Mouse (Mus musculus): Measurements from ENCODE around the gene Pcsk6. TPM values are rescaled to one million over a fixed set of nuclear protein-coding genes. Genes with fewer than 3 reads are reported as not detected.

Gene Pcsk6
- polyA plus RNA-seq, 1 experiment: 4.6 TPM

DNA sequence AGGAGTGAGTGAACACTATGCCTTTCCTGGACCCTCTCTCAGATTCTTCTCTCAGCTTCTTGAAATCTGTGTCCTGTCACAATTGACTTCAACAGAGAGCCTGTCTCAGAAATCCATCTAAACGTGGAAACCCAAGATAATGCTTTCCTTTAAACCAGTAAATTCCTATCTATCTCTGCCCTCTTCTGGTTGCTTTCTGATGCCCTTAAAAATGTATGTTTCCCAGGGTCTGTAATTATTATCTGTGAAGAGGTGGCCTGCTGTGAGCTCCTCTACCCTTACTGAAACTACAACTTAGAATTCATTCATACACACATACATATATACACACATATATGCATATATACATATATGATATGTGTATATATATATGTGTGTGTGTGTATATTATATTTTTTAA, 73.7 kb downstream of the Pcsk6 start:
- H3K27ac ChIP-seq (ENCODE audit: control insufficient read depth, insufficient read depth, low read depth, low read length): no peak overlapping the region

GRCm38 (mm10) chr7:65940988-65941387, 79.5 kb downstream of the Pcsk6 start:
- H3K4me1 ChIP-seq (ENCODE audit: control insufficient read depth, insufficient read depth, low read length): no peaks in the 10 kb centered on the region
- no peaks in the 10 kb centered on the region for H3K27me3 ChIP-seq (ENCODE audit: control insufficient read depth, insufficient read depth, low read length)
- H3K27ac ChIP-seq (ENCODE audit: control insufficient read depth, insufficient read depth, low read depth, low read length): no peak overlapping the region
- no peaks in the 10 kb centered on the region for H3K36me3 ChIP-seq (ENCODE audit: control insufficient read depth, insufficient read depth, low read length)
- H3K4me3 ChIP-seq (ENCODE audit: control insufficient read depth, low read depth, low read length): no peak overlapping the region
- TF ChIP-seq POLR2A (IDR thresholded peaks at IDR 0.05; ENCODE audit: control insufficient read depth, low read depth, low read length): no peak
- no peak for TF ChIP-seq CTCF (IDR thresholded peaks at IDR 0.05; ENCODE audit: control insufficient read depth, insufficient read depth, insufficient replicate concordance, low read depth, low read length)

More for the DNA sequence above, 73.7 kb downstream of the Pcsk6 start:
- no peak overlapping the region for H3K4me3 ChIP-seq (ENCODE audit: control insufficient read depth, low read depth, low read length)
- H3K27me3 ChIP-seq (ENCODE audit: control insufficient read depth, insufficient read depth, low read length): no peaks in the 10 kb centered on the region
- TF ChIP-seq CTCF (IDR thresholded peaks at IDR 0.05; ENCODE audit: control insufficient read depth, insufficient read depth, insufficient replicate concordance, low read depth, low read length) (no peak), POLR2A (IDR thresholded peaks at IDR 0.05; ENCODE audit: control insufficient read depth, low read depth, low read length) (no peak)
- H3K36me3 ChIP-seq (ENCODE audit: control insufficient read depth, insufficient read depth, low read length): no peaks in the 10 kb centered on the region
- H3K4me1 ChIP-seq (ENCODE audit: control insufficient read depth, insufficient read depth, low read length): no peaks in the 10 kb centered on the region

DNA sequence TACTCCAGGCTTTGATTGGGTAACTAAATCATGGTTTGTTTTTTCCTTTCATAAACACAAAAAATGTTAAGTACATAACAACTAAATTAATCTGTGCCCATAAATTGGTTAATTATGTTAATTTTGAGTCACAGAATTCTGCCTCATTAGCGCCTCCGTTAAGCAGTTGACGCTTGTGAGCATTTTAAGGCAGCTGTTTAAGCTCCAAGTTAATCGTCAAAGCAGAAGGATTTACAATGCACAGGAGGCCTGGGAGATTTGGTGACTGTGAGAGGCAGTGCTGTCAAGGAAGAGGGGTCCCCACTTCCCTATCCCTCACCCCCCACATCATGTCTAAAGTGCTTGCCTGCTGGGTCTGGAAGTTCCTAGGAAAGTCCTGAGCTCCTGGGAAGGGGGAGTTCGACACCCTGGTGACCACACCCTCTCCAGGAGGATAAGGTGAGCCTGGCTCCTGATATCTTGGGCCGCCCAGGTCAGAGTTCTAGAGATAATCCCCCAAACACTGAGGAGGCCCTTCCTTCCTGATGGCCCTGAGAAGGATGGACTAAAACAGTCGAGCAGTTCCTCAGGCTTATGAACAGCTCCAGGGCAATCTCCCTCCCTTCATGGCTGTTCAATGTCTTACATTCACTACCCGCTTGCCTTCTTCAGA, 83.9 kb downstream of the Pcsk6 start:
- TF ChIP-seq POLR2A (IDR thresholded peaks at IDR 0.05; ENCODE audit: control insufficient read depth, low read depth, low read length): no peak
- TF ChIP-seq CTCF (IDR thresholded peaks at IDR 0.05; ENCODE audit: control insufficient read depth, insufficient read depth, insufficient replicate concordance, low read depth, low read length): no peak
- no peaks in the 10 kb centered on the region for H3K4me1 ChIP-seq (ENCODE audit: control insufficient read depth, insufficient read depth, low read length)
- H3K36me3 ChIP-seq (ENCODE audit: control insufficient read depth, insufficient read depth, low read length): no peaks in the 10 kb centered on the region
- H3K27me3 ChIP-seq (ENCODE audit: control insufficient read depth, insufficient read depth, low read length): no peaks in the 10 kb centered on the region
- no peak overlapping the region for H3K27ac ChIP-seq (ENCODE audit: control insufficient read depth, insufficient read depth, low read depth, low read length)
- no peak overlapping the region for H3K4me3 ChIP-seq (ENCODE audit: control insufficient read depth, low read depth, low read length)

DNA sequence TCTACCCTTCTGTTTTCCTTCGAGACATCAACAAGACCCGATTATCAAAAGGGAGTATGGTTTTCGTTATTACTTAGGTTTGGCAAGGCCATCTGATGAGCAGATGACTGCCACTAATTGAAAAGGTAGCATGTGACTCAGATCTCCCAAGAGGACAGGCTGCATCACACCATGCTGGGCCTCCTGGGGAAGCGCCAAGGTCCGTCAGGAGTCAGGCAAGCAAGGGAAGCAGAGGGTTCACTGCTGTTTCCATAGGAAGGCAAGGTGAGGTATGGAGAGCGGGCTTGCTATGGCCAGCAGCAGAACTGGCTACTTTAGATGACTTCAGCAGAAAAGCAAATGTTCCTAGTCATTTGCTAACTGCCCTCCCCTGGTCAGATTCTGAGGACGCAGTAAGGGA, 84.9 kb downstream of the Pcsk6 start:
- TF ChIP-seq CTCF (IDR thresholded peaks at IDR 0.05; ENCODE audit: control insufficient read depth, insufficient read depth, insufficient replicate concordance, low read depth, low read length) (no peak), POLR2A (IDR thresholded peaks at IDR 0.05; ENCODE audit: control insufficient read depth, low read depth, low read length) (no peak)
- Histone ChIP-seq H3K4me3 (ENCODE audit: control insufficient read depth, low read depth, low read length) (no peak overlapping the region), H3K27me3 (ENCODE audit: control insufficient read depth, insufficient read depth, low read length) (no peaks in the 10 kb centered on the region), H3K4me1 (ENCODE audit: control insufficient read depth, insufficient read depth, low read length) (no peaks in the 10 kb centered on the region), H3K36me3 (ENCODE audit: control insufficient read depth, insufficient read depth, low read length) (no peaks in the 10 kb centered on the region), H3K27ac (ENCODE audit: control insufficient read depth, insufficient read depth, low read depth, low read length) (no peak overlapping the region)

DNA sequence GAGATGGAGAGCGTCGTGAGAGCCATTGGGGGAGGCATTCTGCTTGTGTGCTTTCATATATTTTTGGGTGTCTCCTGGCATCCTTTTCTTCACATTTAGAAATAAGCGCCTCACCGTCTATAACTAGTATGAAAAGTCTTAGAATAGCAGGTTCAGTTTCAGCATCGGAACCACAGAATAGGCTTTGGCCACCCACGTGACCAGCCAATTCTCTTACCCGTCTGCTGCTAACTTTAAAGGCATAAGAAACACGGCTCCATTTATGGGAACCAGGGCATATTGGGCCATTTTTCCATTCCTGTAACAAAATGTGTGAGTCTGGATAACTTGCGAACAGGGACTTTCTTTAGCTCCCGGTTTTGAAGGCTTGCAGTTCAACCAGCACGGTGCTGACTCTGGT, 87.4 kb downstream of the Pcsk6 start:
- Histone ChIP-seq H3K4me3 (ENCODE audit: control insufficient read depth, low read depth, low read length) (no peak overlapping the region), H3K27ac (ENCODE audit: control insufficient read depth, insufficient read depth, low read depth, low read length) (no peak overlapping the region), H3K36me3 (ENCODE audit: control insufficient read depth, insufficient read depth, low read length) (no peaks in the 10 kb centered on the region), H3K27me3 (ENCODE audit: control insufficient read depth, insufficient read depth, low read length) (no peaks in the 10 kb centered on the region), H3K4me1 (ENCODE audit: control insufficient read depth, insufficient read depth, low read length) (no peaks in the 10 kb centered on the region)
- TF ChIP-seq CTCF (IDR thresholded peaks at IDR 0.05; ENCODE audit: control insufficient read depth, insufficient read depth, insufficient replicate concordance, low read depth, low read length) (no peak), POLR2A (IDR thresholded peaks at IDR 0.05; ENCODE audit: control insufficient read depth, low read depth, low read length) (no peak)

GRCm38 (mm10) chr7:65954583-65954982, 93.0 kb downstream of the Pcsk6 start:
- H3K36me3 ChIP-seq (ENCODE audit: control insufficient read depth, insufficient read depth, low read length): no peaks in the 10 kb centered on the region
- no peak overlapping the region for H3K27ac ChIP-seq (ENCODE audit: control insufficient read depth, insufficient read depth, low read depth, low read length)
- no peaks in the 10 kb centered on the region for H3K4me1 ChIP-seq (ENCODE audit: control insufficient read depth, insufficient read depth, low read length)
- H3K27me3 ChIP-seq (ENCODE audit: control insufficient read depth, insufficient read depth, low read length): no peaks in the 10 kb centered on the region
- no peak overlapping the region for H3K4me3 ChIP-seq (ENCODE audit: control insufficient read depth, low read depth, low read length)
- no peak for TF ChIP-seq CTCF (IDR thresholded peaks at IDR 0.05; ENCODE audit: control insufficient read depth, insufficient read depth, insufficient replicate concordance, low read depth, low read length)

DNA sequence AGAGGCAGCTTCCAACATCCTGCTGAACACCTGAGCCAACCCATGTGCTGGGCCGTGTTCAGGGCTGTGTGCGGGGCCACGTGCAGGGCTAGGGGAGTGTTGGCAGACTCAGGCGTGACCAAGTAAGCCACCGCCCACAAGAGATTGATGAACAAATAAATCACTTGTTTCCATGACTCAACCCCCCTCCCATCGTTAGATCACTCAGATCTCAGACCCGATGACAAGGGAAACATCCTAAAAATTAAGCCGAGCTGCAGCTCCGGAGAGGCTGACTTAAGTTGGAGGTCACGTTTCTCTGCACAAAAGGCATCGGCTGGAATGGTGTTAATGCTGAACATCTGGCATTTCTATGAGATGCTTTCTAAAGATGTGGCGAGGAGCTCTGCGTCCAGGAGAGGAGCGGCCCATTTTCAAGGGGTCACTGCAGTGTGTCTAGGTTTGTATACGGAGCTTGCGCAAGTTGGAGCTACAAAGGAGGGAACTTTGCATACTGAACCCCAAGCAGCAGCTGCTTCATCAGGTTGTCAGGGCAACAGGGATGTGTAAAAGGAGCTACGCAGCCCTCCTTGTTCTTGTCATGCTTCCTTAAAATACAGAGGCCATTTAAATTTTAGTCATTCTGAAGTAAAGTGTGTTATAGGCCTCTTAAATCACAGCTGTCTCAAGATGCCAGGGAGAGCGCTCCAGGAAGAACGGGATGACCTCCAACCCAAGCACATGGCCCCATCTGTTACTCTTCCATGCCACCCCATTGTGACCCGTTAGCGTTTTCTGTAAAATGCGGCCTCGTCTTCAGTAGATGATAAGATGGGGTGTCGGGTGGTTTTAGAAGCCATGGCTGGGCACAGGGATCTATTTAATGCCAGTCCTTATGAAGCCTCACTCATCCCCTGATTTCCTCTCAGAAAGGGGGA, 94.0 kb downstream of the Pcsk6 start:
- no peaks in the 10 kb centered on the region for H3K4me1 ChIP-seq (ENCODE audit: control insufficient read depth, insufficient read depth, low read length)
- TF ChIP-seq POLR2A (IDR thresholded peaks at IDR 0.05; ENCODE audit: control insufficient read depth, low read depth, low read length): no peak
- no peak for TF ChIP-seq CTCF (IDR thresholded peaks at IDR 0.05; ENCODE audit: control insufficient read depth, insufficient read depth, insufficient replicate concordance, low read depth, low read length)
- H3K4me3 ChIP-seq (ENCODE audit: control insufficient read depth, low read depth, low read length): no peak overlapping the region
- no peak overlapping the region for H3K27ac ChIP-seq (ENCODE audit: control insufficient read depth, insufficient read depth, low read depth, low read length)
- H3K36me3 ChIP-seq (ENCODE audit: control insufficient read depth, insufficient read depth, low read length): no peaks in the 10 kb centered on the region
- H3K27me3 ChIP-seq (ENCODE audit: control insufficient read depth, insufficient read depth, low read length): no peaks in the 10 kb centered on the region

All from testis, adult 2 months (tissue).